Mouse (Mus musculus) heart, embryonic 11.5 days (tissue): ENCODE data around the gene Inpp5b. TPM values are rescaled to one million over a fixed set of nuclear protein-coding genes. Genes with fewer than 3 reads are reported as not detected.

Experiments
- ATAC-seq: fragments of 200-750 bp; cut with Nextera tagmentation; replicated peaks from 2 replicates; pipeline ENCODE4 v1.8.0; 2017; ENCODE audit warnings: moderate library complexity; ENCODE audit not compliant: insufficient number of reproducible peaks, low FRiP score, low TSS enrichment
- H3K27ac ChIP-seq: fragments of 300-500 bp; sonication (generic); 2 replicates; pipeline ENCODE4 v1.5.1; 2014; ENCODE audit warnings: mild to moderate bottlenecking, low read depth, low read length
- H3K27me3 ChIP-seq: fragments of 300-500 bp; sonication (generic); 2 replicates; pipeline ENCODE4 v1.6.1; 2014; ENCODE audit warnings: mild to moderate bottlenecking, low read length, mixed read lengths; ENCODE audit not compliant: control insufficient read depth, insufficient read depth
- H3K36me3 ChIP-seq: fragments of 300-500 bp; sonication (generic); 2 replicates; pipeline ENCODE4 v1.6.1; 2014; ENCODE audit warnings: mild to moderate bottlenecking, low read length, moderate library complexity, mixed read lengths; ENCODE audit not compliant: control insufficient read depth, insufficient read depth
- H3K4me1 ChIP-seq: fragments of 300-500 bp; sonication (generic); 2 replicates; pipeline ENCODE4 v1.6.1; 2014; ENCODE audit warnings: low read length; ENCODE audit not compliant: control insufficient read depth, insufficient read depth
- H3K4me2 ChIP-seq: fragments of 300-500 bp; sonication (generic); 2 replicates; pipeline ENCODE4 v1.6.1; 2014; ENCODE audit warnings: mild to moderate bottlenecking, moderate library complexity
- H3K4me3 ChIP-seq: fragments of 300-500 bp; sonication (generic); 2 replicates; pipeline ENCODE4 v1.5.1; 2014; ENCODE audit warnings: low read depth, low read length
- H3K9ac ChIP-seq: fragments of 300-500 bp; sonication (generic); 2 replicates; pipeline ENCODE4 v1.6.1; 2014; ENCODE audit warnings: mild to moderate bottlenecking, low read depth, low read length, moderate library complexity
- H3K9me3 ChIP-seq: fragments of 300-500 bp; sonication (generic); replicated peaks from 2 replicates; pipeline ENCODE4 v1.6.1; 2016; ENCODE audit warnings: low read length; ENCODE audit not compliant: control insufficient read depth
- WGBS: fragments of 180-500 bp; shearing (Covaris S2); extraction: QIAGEN DNeasy Blood & Tissue Kit; methylation state at CpG from one replicate; pipeline ENCODE4 v1.1.7; 2014; ENCODE audit not compliant: insufficient replicate concordance; 5-methylcytosine and 5-hydroxymethylcytosine counted together
- polyA plus RNA-seq: library from polyadenylated mRNA; unstranded; fragments of >200 nt; fragmentation: Nextera tagmentation; extraction: Ambion mirVana; gene quantifications from 2 replicates; pipeline ENCODE4 v1.2.1, GENCODE M21; 2014

Inpp5b gene
- polyA plus RNA-seq, result 18.5 and 19.2 TPM in 2 replicates

GRCm38 (mm10) chr4:124741376-124742343 lies at the start of gene Inpp5b:
Inpp5b (plus strand) TSS chr4:124741850.
- Histone ChIP-seq H3K27ac (no peak within 1 kb of the TSS), H3K4me2 (peak within 1 kb of the TSS; percentile 77)

GRCm38 (mm10) chr4:124692416-124692861 lies 49.2 kb upstream of the Inpp5b start:
- peaks cover 10% of the 10 kb centered on the region for H3K27me3 ChIP-seq
- no peaks in the 10 kb centered on the region for H3K36me3 ChIP-seq
- H3K4me3 ChIP-seq, result peak overlapping the region; percentile 76
- H3K9ac ChIP-seq, result peak overlapping the region; percentile 85
- H3K27ac ChIP-seq, result no peak overlapping the region
- no peaks in the 10 kb centered on the region for H3K9me3 ChIP-seq
- peak overlapping the region; percentile 69 for H3K4me2 ChIP-seq
- peaks cover 6% of the 10 kb centered on the region; the same call in 1 of the 2 replicates for H3K4me1 ChIP-seq
- WGBS, result 61% methylated on average over 3 of the region's 3 CpGs
- ATAC-seq, result no peak

More at GRCm38 (mm10) chr4:124741376-124742343, at the start of gene Inpp5b:
- H3K9me3 ChIP-seq, result no peaks in the 10 kb centered on the region
- peak within 1 kb of the TSS; percentile 51 for H3K4me3 ChIP-seq
- H3K9ac ChIP-seq, result peak within 1 kb of the TSS; percentile 72
- peaks cover 2% of the 10 kb centered on the region; the same call in 1 of the 2 replicates for H3K4me1 ChIP-seq
- ATAC-seq, result peak; percentile 81
- no peaks in the 10 kb centered on the region for H3K27me3 ChIP-seq
- WGBS, result 15% methylated on average over 25 of the region's 25 CpGs
- H3K36me3 ChIP-seq, result no peaks in the 10 kb centered on the region

- 1% methylated on average over 43 of the region's 43 CpGs for WGBS
- Histone ChIP-seq H3K9ac (peak within 1 kb of the TSS; percentile 85), H3K27ac (peak within 1 kb of the TSS; percentile 48), H3K27me3 (peaks cover 10% of the 10 kb centered on the region), H3K4me1 (peaks cover 6% of the 10 kb centered on the region; the same call in 1 of the 2 replicates), H3K9me3 (no peaks in the 10 kb centered on the region), H3K4me3 (peak within 1 kb of the TSS; percentile 76), H3K36me3 (no peaks in the 10 kb centered on the region), H3K4me2 (peak within 1 kb of the TSS; percentile 69)
- ATAC-seq, result peak; percentile 85
Observed at GRCm38 (mm10) chr4:124693135-124693894, 48.3 kb upstream of the Inpp5b start, which contains the start of gene Utp11. Utp11 (minus strand) TSS chr4:124693600.

- H3K4me1 ChIP-seq, result peaks cover 6% of the 10 kb centered on the region
- 79% methylated on average over 2 of the region's 2 CpGs for WGBS
- H3K4me3 ChIP-seq, result no peak overlapping the region
- H3K27me3 ChIP-seq, result peaks cover 10% of the 10 kb centered on the region
- H3K4me2 ChIP-seq, result no peak overlapping the region
- ATAC-seq, result no peak
- H3K27ac ChIP-seq, result no peak overlapping the region
- H3K9ac ChIP-seq, result no peak overlapping the region
- H3K36me3 ChIP-seq, result no peaks in the 10 kb centered on the region
- H3K9me3 ChIP-seq, result no peaks in the 10 kb centered on the region
Observed at GRCm38 (mm10) chr4:124694572-124694971, 47.1 kb upstream of the Inpp5b start.

GRCm38 (mm10) chr4:124695786-124696516 lies 45.7 kb upstream of the Inpp5b start:
- no peak overlapping the region for H3K27ac ChIP-seq
- no peak overlapping the region for H3K9ac ChIP-seq

GRCm38 (mm10) chr4:124699791-124700190 lies 41.9 kb upstream of the Inpp5b start:
- peaks cover 29% of the 10 kb centered on the region for H3K4me1 ChIP-seq
- WGBS, result 13% methylated on average over 6 of the region's 6 CpGs

More at GRCm38 (mm10) chr4:124695786-124696516, 45.7 kb upstream of the Inpp5b start:
- H3K4me1 ChIP-seq, result peaks cover 9% of the 10 kb centered on the region
- peaks cover 10% of the 10 kb centered on the region for H3K27me3 ChIP-seq
- no peaks in the 10 kb centered on the region for H3K36me3 ChIP-seq
- peak overlapping the region; percentile 31 for H3K4me2 ChIP-seq
- no peak overlapping the region for H3K4me3 ChIP-seq
- WGBS, result 15% methylated on average over 18 of the region's 18 CpGs
- H3K9me3 ChIP-seq, result no peaks in the 10 kb centered on the region
- ATAC-seq, result no peak

GRCm38 (mm10) chr4:124700248-124700971 lies 41.2 kb upstream of the Inpp5b start, which contains the start of gene Fhl3:
Fhl3 (plus strand) TSS chr4:124700701.
- H3K9ac ChIP-seq, result peak within 1 kb of the TSS; percentile 86
- H3K36me3 ChIP-seq, result no peaks in the 10 kb centered on the region
- H3K27me3 ChIP-seq, result peaks cover 6% of the 10 kb centered on the region
- WGBS, result under 1% methylated on average over 51 of the region's 59 CpGs
- peaks cover 35% of the 10 kb centered on the region for H3K4me1 ChIP-seq
- peak within 1 kb of the TSS; percentile 90 for H3K4me3 ChIP-seq
- no peaks in the 10 kb centered on the region for H3K9me3 ChIP-seq
- H3K4me2 ChIP-seq, result peak within 1 kb of the TSS; percentile 94
- peak; percentile 67 for ATAC-seq
- H3K27ac ChIP-seq, result peak within 1 kb of the TSS; percentile 62

More at GRCm38 (mm10) chr4:124699791-124700190, 41.9 kb upstream of the Inpp5b start:
- Histone ChIP-seq H3K4me3 (peak overlapping the region; percentile 90), H3K36me3 (no peaks in the 10 kb centered on the region), H3K9me3 (no peaks in the 10 kb centered on the region), H3K9ac (peak overlapping the region; percentile 86), H3K4me2 (peak overlapping the region; percentile 94), H3K27me3 (peaks cover 10% of the 10 kb centered on the region), H3K27ac (no peak overlapping the region)
- no peak for ATAC-seq
